Mouse (Mus musculus): ENCODE data around the gene Gm21767.
"Not testable (repeated sequence)": the region's sequence is repeated elsewhere in the genome, so short reads cannot be mapped to it uniquely, and the experiment has no call there.

The Gm21767 gene

GRCm38 (mm10) chrY:13941438-13941837, at the start of gene Gm21767:
Gm21767 (plus strand) TSS chrY:13941738.
- DNase-seq (ENCODE audit: low spot score) = not testable (repeated sequence)
